Mouse (Mus musculus): Measurements from ENCODE around the gene Scn2b. TPM values are rescaled to one million over a fixed set of nuclear protein-coding genes. Genes with fewer than 3 reads are reported as not detected.

Gene Scn2b
- polyA plus RNA-seq, 1 experiment, result 3.4 TPM

GRCm38 (mm10) chr9:45119954-45120530, 2.5 kb downstream of the Scn2b start:
- no peak for DNase-seq (ENCODE audit: low read depth)

DNA sequence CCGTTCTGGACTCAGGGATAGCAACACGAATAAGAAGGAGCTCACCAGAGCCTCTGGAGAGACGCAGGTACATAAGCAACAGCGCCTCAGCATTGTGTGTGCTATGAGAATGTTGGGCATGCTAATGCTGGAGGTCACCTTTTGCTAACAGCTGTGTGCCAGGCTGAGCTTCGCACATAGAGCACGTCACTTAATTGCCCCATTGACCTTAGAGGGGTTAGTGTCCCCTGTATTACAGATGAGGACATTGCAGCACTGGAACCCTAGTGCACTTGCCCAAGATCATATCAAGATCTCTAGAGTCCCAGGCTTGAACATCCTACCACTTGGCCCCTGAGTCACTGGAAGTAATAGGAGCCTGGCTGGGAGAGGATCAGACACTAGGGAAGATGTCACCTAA, 3.0 kb downstream of the Scn2b start:
- DNase-seq (ENCODE audit: low read depth), result no peak

GRCm38 (mm10) chr9:45121001-45121400, 3.4 kb downstream of the Scn2b start:
- no peak for DNase-seq (ENCODE audit: low read depth)

DNA sequence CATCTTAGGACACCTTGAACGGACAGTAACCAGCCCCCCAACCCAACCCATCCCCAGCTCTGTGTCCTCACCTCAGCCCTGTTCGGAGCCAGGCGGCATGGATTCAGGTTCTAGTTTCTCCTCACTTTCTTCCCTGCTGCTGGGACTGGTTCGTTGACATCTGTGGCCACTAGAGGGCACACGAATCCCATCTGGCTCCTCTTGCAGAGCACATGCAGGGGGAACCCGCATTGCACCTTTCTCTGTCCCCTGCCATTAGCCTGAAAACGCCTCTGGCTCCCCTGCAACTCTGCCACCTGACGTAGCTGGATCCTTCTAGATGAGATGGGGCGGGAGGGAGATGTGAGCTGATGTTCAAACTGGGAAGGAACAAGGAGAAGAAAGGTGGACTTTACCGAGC, 4.2 kb downstream of the Scn2b start:
- no peak for DNase-seq (ENCODE audit: low read depth)

DNA sequence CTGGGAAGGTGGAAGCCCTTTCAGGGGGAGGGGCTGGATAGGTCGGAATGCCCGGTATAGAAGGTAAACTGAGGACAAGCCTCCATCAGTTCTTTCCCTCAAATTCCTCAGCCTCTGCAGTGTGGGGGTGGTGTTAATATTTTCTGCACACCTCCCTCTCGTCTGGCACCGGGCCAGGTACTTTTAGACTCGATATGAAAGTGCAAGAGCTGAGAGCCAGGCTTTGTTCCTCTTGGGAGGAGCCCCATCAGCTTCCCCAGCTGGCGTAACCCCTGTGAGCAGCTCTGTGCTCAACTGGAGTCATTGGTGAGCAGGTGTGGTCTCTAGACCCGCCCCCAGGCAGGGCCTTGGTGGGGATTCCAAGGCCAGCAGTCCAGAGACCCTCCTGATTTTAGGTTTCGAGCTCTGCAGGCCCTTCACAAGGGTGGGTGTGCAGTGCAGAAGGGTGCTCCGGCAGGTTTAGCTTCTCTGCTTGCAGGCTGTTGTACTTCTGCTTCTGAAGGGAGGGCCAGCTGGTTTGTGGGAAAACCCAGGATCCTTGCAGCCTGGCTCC, 4.7 kb downstream of the Scn2b start:
- DNase-seq (ENCODE audit: low read depth), result no peak

GRCm38 (mm10) chr9:45125211-45125610, 7.6 kb downstream of the Scn2b start:
- no peak for DNase-seq (ENCODE audit: low read depth)

- DNase-seq (ENCODE audit: low read depth), result no peak
Observed at GRCm38 (mm10) chr9:45126941-45127340, 9.4 kb downstream of the Scn2b start.

GRCm38 (mm10) chr9:45130119-45130518, 12.5 kb downstream of the Scn2b start:
- DNase-seq (ENCODE audit: low read depth), result no peak

GRCm38 (mm10) chr9:45133484-45134310, 16.1 kb downstream of the Scn2b start:
- no peak for DNase-seq (ENCODE audit: low read depth)

DNA sequence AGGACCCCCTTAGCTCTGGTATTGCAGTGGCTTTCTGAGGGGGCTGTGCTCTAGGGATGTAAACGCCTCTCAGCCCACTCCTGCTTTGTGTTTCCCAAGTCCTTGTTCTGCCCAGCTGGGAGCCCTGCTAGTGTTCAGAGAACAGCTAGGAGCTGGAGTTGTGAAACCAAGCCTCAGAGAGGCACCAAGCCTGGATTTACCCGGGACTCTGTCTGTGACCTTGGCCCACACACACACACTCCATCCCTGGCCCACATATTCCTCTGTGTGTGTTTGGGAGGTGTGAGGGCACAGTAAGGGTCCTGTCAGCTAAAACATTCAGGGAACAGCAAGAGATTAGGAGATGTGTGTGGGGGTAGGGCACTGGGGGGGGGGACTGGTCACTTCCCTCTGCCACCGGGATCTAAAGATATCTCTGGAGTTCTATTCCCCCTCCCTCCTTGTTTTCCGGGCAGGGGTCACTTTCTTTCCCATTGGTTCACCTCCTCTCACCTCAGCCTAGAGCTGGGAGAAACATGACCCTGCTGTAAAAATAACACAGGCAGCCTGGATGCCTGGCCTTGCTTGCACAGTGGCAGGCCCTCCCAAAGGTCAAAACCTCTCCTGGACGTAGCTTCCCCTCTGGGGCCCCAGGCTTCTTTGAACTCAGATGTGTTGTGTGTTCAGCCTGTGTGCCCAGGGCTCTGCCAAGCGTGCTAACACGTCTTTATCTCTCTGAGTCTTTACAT, 19.0 kb downstream of the Scn2b start:
- no peak for DNase-seq (ENCODE audit: low read depth)

DNA sequence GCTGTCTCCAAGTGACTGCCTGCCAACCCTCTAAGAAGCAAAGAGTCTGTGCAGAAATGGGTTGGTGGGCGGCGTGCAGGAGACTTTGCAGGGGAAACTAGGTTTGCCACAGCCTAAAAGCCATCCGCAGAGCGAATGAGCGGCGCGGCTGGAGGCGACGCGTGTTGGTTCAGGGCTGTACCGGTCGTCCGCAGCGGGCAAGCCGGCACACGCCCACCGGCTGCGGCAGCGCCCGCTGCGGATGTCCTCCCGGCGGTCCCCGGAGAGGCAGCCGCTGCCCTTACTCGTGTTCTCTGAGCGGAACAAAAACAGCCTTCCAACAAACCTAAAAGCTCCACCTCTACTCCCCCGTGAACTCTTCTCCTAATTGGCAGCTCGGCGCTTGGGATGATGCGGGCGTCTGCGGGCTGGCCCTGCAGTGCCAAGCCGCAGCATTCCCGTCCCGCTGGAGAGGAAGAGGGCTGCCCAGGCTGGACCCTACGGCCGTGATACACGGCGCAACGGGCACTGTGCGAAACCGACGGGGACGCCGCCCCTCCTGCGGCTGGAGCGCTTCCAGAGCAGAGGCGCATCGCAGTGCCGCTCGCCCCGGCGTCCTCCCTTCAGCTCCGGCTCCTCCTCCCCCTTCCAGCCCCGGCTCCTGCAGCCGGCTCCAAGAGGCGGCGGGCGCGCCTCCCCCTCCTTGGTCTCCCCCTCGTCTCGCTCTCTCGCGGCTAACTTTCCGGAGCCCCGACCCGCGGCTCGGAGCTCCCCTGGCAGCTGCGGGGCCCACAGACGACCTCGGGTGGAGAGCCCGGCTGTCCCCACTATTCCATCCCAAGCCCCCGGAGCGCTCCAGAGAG, 20.8 kb downstream of the Scn2b start, which contains the start of gene Scn4b:
Gene Scn4b (plus strand): TSS at position 205 of the 842 bp plus-strand sequence.
- no peak for DNase-seq (ENCODE audit: low read depth)

- DNase-seq (ENCODE audit: low read depth), result no peak
Observed at GRCm38 (mm10) chr9:45139082-45139481, 21.5 kb downstream of the Scn2b start.

DNA sequence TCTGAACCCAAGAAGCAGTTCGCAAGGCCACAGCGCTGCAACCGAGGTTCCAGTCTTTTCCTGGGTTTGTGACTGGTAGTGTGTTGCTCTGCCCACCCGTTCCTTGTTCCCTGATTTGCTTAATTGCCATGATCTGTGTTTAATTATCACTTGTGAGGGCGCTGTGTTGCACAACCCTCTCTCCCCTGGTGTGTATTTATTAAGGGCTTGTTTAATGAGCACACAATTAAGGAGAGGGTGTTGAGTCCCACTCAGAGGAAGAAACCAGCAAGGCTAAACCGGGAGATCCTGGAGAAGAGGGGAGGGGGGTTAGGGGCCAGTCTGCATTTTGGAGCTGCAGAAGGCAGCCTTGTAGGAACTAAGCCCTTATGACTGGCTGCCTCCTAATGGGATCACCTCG, 23.4 kb downstream of the Scn2b start:
- no peak for DNase-seq (ENCODE audit: low read depth)

GRCm38 (mm10) chr9:45142686-45143085, 25.1 kb downstream of the Scn2b start:
- no peak for DNase-seq (ENCODE audit: low read depth)

DNA sequence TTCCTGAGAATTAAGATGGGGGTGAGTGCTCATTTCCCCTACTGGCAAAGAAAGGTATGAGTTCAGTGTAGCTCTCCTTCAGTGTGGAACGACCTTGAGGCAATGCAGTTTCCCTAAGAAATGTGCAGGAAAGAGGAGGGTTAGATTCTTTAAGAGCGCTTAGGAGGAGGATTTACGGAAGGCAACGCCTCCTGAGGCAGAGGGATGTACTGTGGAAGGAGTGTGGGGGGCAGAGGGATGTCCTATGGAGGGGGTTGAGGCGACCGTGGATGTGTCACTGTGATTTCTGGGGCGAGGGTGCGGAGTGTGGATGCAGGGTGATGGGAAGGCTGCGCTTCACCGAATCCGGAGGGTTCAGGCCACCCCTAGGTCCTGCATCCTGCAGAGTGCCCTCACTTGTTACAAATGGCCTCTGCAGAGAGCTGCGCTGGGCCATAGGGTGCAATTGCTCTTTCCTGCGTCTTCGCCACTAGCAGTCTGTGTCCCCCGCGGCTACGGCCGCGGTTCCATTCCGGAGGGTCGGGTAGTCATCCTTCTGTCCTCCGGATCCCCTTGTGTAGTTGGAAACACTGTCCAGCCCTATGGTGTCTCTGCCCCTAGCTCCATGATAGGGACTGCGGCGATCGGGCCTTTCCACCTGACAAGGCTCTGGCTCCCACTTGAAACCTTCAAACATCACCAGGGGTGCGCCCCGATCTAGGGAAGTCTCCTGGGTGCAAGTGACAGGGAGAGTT, 28.1 kb downstream of the Scn2b start:
- DNase-seq (ENCODE audit: low read depth), result no peak

DNA sequence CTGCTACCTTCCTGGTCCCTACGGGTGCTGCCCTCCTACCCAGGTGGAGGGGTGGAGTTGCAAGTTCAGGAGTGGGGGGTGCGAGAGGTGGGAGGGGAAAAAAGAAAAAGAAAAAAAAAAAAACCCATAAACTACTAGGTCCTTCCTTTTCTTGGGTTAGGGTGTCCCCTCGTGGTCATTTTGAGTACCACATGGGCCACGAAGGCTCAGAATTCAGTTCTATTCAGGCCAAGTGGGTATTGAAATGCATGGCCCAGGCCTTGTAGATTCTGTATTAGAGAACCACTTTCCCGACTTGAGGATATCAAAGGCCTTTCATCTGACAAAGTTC, 28.6 kb downstream of the Scn2b start:
- DNase-seq (ENCODE audit: low read depth), result no peak

- DNase-seq (ENCODE audit: low read depth), result no peak
Observed at GRCm38 (mm10) chr9:45150933-45151332, 33.4 kb downstream of the Scn2b start.

- DNase-seq (ENCODE audit: low read depth), result no peak
Observed at GRCm38 (mm10) chr9:45153361-45153760, 35.8 kb downstream of the Scn2b start.

DNA sequence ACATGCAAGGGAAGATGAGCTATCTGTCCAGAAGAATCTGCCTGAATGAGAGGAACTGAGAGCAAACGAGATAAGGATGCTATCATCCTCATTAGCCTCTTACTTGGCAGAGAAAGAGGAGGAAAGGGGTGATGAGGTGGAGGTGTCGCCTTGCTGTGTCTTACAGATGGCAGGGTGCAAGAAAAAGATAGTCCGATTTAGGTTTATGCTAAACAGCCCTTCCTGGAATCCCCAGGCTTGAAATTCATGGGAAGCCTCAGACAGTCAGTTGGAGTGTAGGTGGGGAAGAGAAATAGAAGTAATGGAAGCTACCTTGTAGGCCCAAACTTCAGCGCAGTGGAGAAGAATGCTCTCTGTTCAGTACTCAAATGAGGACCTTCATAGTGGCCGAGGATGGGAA, 50.3 kb downstream of the Scn2b start:
- no peak for DNase-seq (ENCODE audit: low read depth)

DNA sequence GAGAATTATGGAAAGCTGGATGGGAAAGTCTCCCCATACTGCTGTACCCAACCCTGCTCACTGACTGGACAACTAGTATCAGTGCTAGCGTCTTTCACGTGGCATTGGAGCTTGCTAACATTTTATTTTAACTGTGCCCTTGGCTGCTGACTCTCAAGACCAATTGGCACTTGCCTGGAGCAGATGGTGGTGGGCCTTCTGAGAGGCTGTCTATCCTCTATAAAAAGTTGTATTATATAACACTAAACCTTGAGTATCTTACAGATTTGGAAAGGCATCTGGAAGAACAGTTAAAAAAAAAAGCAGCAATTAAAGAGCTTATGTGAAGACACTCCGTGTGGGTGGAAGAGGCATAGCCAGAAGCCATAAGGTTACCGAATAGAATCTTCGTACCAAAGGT, 52.6 kb downstream of the Scn2b start:
- DNase-seq (ENCODE audit: low read depth), result no peak

DNA sequence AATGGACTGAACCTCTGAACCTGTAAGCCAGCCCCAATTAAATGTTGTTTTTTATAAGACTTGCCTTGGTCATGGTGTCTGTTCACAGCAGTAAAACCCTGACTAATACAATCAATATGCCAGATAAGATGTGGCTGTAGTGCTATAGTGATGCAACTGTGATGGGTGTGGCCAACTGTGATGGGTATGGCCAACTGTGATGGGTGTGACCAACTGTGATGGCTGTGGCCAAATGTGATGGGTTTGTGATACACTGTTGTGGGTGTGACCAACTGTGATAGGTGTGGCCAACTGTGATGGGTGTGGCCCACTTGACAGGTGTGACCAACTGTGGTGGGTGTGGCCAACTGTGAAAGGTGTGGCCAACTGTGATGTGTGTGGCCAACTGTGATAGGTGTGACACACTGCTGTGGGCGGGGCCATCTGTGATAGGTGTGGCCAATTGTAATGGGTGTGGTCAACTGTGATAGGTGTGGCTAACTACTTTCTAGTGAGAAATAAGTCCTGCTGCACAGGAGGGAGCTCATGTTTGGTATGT, 53.6 kb downstream of the Scn2b start:
- DNase-seq (ENCODE audit: low read depth), result no peak

Data from gonadal fat pad, adult 2 months (tissue).